Mouse (Mus musculus): ENCODE data around the gene Gm45234. TPM values are rescaled to one million over a fixed set of nuclear protein-coding genes. Genes with fewer than 3 reads are reported as not detected.

Gene Gm45234
- polyA plus RNA-seq, 1 experiment = not detected

- peak overlapping the region; percentile 70 for H3K9ac ChIP-seq (ENCODE audit: low read depth, poor library complexity, severe bottlenecking)
- H3K27ac ChIP-seq (ENCODE audit: insufficient read depth, low read length) = peak overlapping the region; percentile 71
- peak overlapping the region; percentile 78 for H3K4me3 ChIP-seq (ENCODE audit: low read depth, low read length)
- H3K27me3 ChIP-seq (ENCODE audit: control insufficient read depth, insufficient read depth, low read length, poor library complexity, severe bottlenecking) = no peaks in the 10 kb centered on the region
- TF ChIP-seq CTCF (IDR thresholded peaks at IDR 0.05; ENCODE audit: low read depth, low read length) (peak; percentile 30), POLR2A (IDR thresholded peaks at IDR 0.05; ENCODE audit: insufficient read depth, low read length) (no peak)
- H3K9me3 ChIP-seq (replicated peaks; ENCODE audit: control insufficient read depth, insufficient read depth, low read length, poor library complexity, severe bottlenecking) = no peaks in the 10 kb centered on the region
- no peaks in the 10 kb centered on the region for H3K36me3 ChIP-seq (ENCODE audit: control insufficient read depth, insufficient read depth, low read length, poor library complexity, severe bottlenecking)
- peaks cover 2% of the 10 kb centered on the region for H3K4me1 ChIP-seq (ENCODE audit: control insufficient read depth, insufficient read depth, low read length)
Measured at GRCm38 (mm10) chr6:124740211-124740887, 15.5 kb downstream of the Gm45234 start.

GRCm38 (mm10) chr6:124739231-124739796 is 16.5 kb downstream of the Gm45234 start:
- TF ChIP-seq CTCF (IDR thresholded peaks at IDR 0.05; ENCODE audit: low read depth, low read length) (no peak), POLR2A (IDR thresholded peaks at IDR 0.05; ENCODE audit: insufficient read depth, low read length) (no peak), EP300 (IDR thresholded peaks at IDR 0.05; ENCODE audit: insufficient read depth, low read depth, low read length) (no peak)
- Histone ChIP-seq H3K36me3 (ENCODE audit: control insufficient read depth, insufficient read depth, low read length, poor library complexity, severe bottlenecking) (no peaks in the 10 kb centered on the region), H3K27ac (ENCODE audit: insufficient read depth, low read length) (peak overlapping the region; percentile 6; the same call in 1 of the 2 replicates), H3K4me1 (ENCODE audit: control insufficient read depth, insufficient read depth, low read length) (peaks cover 2% of the 10 kb centered on the region), H3K4me3 (ENCODE audit: low read depth, low read length) (no peak overlapping the region), H3K9me3 (replicated peaks; ENCODE audit: control insufficient read depth, insufficient read depth, low read length, poor library complexity, severe bottlenecking) (no peaks in the 10 kb centered on the region), H3K27me3 (ENCODE audit: control insufficient read depth, insufficient read depth, low read length, poor library complexity, severe bottlenecking) (no peaks in the 10 kb centered on the region), H3K9ac (ENCODE audit: low read depth, poor library complexity, severe bottlenecking) (peak overlapping the region; percentile 2; the same call in 1 of the 2 replicates)

GRCm38 (mm10) chr6:124738511-124739023 is 17.3 kb downstream of the Gm45234 start, which contains the start of gene Ptpn6:
Gene Ptpn6, minus strand, starts transcription at chr6:124738714.
- Histone ChIP-seq H3K4me1 (ENCODE audit: control insufficient read depth, insufficient read depth, low read length) (peaks cover 2% of the 10 kb centered on the region), H3K9ac (ENCODE audit: low read depth, poor library complexity, severe bottlenecking) (peak within 1 kb of the TSS; percentile 18; the same call in 1 of the 2 replicates), H3K27me3 (ENCODE audit: control insufficient read depth, insufficient read depth, low read length, poor library complexity, severe bottlenecking) (no peaks in the 10 kb centered on the region), H3K36me3 (ENCODE audit: control insufficient read depth, insufficient read depth, low read length, poor library complexity, severe bottlenecking) (no peaks in the 10 kb centered on the region), H3K27ac (ENCODE audit: insufficient read depth, low read length) (peak within 1 kb of the TSS; percentile 12; the same call in 1 of the 2 replicates), H3K9me3 (replicated peaks; ENCODE audit: control insufficient read depth, insufficient read depth, low read length, poor library complexity, severe bottlenecking) (no peaks in the 10 kb centered on the region), H3K4me3 (ENCODE audit: low read depth, low read length) (peak within 1 kb of the TSS; percentile 26)
- TF ChIP-seq POLR2A (IDR thresholded peaks at IDR 0.05; ENCODE audit: insufficient read depth, low read length) = no peak
- TF ChIP-seq EP300 (IDR thresholded peaks at IDR 0.05; ENCODE audit: insufficient read depth, low read depth, low read length) = no peak
- no peak for TF ChIP-seq CTCF (IDR thresholded peaks at IDR 0.05; ENCODE audit: low read depth, low read length)

GRCm38 (mm10) chr6:124737040-124737439 is 18.8 kb downstream of the Gm45234 start:
- TF ChIP-seq POLR2A (IDR thresholded peaks at IDR 0.05; ENCODE audit: insufficient read depth, low read length) (no peak), EP300 (IDR thresholded peaks at IDR 0.05; ENCODE audit: insufficient read depth, low read depth, low read length) (no peak), CTCF (IDR thresholded peaks at IDR 0.05; ENCODE audit: low read depth, low read length) (no peak)
- Histone ChIP-seq H3K27me3 (ENCODE audit: control insufficient read depth, insufficient read depth, low read length, poor library complexity, severe bottlenecking) (no peaks in the 10 kb centered on the region), H3K27ac (ENCODE audit: insufficient read depth, low read length) (no peak overlapping the region), H3K4me3 (ENCODE audit: low read depth, low read length) (no peak overlapping the region), H3K4me1 (ENCODE audit: control insufficient read depth, insufficient read depth, low read length) (peaks cover 8% of the 10 kb centered on the region), H3K9me3 (replicated peaks; ENCODE audit: control insufficient read depth, insufficient read depth, low read length, poor library complexity, severe bottlenecking) (no peaks in the 10 kb centered on the region), H3K9ac (ENCODE audit: low read depth, poor library complexity, severe bottlenecking) (no peak overlapping the region), H3K36me3 (ENCODE audit: control insufficient read depth, insufficient read depth, low read length, poor library complexity, severe bottlenecking) (no peaks in the 10 kb centered on the region)

- Histone ChIP-seq H3K27me3 (ENCODE audit: control insufficient read depth, insufficient read depth, low read length, poor library complexity, severe bottlenecking) (no peaks in the 10 kb centered on the region), H3K36me3 (ENCODE audit: control insufficient read depth, insufficient read depth, low read length, poor library complexity, severe bottlenecking) (no peaks in the 10 kb centered on the region), H3K4me1 (ENCODE audit: control insufficient read depth, insufficient read depth, low read length) (peaks cover 9% of the 10 kb centered on the region), H3K9me3 (replicated peaks; ENCODE audit: control insufficient read depth, insufficient read depth, low read length, poor library complexity, severe bottlenecking) (no peaks in the 10 kb centered on the region), H3K9ac (ENCODE audit: low read depth, poor library complexity, severe bottlenecking) (no peak overlapping the region), H3K4me3 (ENCODE audit: low read depth, low read length) (no peak overlapping the region), H3K27ac (ENCODE audit: insufficient read depth, low read length) (no peak overlapping the region)
- TF ChIP-seq CTCF (IDR thresholded peaks at IDR 0.05; ENCODE audit: low read depth, low read length) = no peak
- no peak for TF ChIP-seq POLR2A (IDR thresholded peaks at IDR 0.05; ENCODE audit: insufficient read depth, low read length)
- no peak for TF ChIP-seq EP300 (IDR thresholded peaks at IDR 0.05; ENCODE audit: insufficient read depth, low read depth, low read length)
Measured at GRCm38 (mm10) chr6:124734417-124734816, 21.4 kb downstream of the Gm45234 start.
